Mouse (Mus musculus) ES-E14 (cell line): ENCODE measurements around the gene Pllp.

Experiments used
- CHD2 ChIP-seq: IDR thresholded peaks from 2 replicates; pipeline ENCODE4 v1.6.1; 2014; ENCODE audit warnings: mild to moderate bottlenecking, low read depth, low read length, inconsistent platforms
- MAFK ChIP-seq: IDR thresholded peaks from 2 replicates; pipeline ENCODE4 v1.6.1; 2014; ENCODE audit warnings: mild to moderate bottlenecking, low read depth, low read length, inconsistent platforms; ENCODE audit not compliant: insufficient read depth
- ZNF384 ChIP-seq: IDR thresholded peaks from 2 replicates; pipeline ENCODE4 v1.6.1; 2012; ENCODE audit warnings: low read depth, low read length, inconsistent platforms

DNA sequence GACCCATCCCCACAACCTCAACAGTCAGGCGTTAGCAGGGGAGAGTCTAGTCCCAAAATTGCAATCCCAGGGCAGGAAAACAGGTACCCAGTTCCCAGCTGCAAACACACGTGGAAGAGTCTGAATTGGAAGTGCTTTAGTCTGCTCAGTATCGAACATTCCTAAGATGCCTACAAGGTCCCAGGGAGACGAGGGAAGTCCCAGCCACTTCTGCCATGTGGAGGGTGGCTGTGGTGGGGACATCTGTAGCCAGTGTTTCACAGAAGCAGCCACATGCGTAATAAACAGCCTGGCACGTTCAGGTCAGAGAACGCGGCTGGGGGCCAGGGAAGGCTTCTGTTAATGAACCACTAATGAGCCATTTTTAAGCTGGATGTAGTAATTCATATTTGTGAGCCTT is 14.3 kb upstream of the Pllp start:
- no peak for TF ChIP-seq CHD2
- no peak for TF ChIP-seq MAFK
- TF ChIP-seq ZNF384: no peak
